Mouse (Mus musculus) brain, adult 2 months (tissue): Measurements from ENCODE around the gene Pdzrn4.
A peak's percentile ranks its signal among the peaks of the same experiment; 100 is the strongest.

ENCODE experiments used
- DNase-seq: peaks from one replicate; pipeline ENCODE4 v3.0.0; 2011; ENCODE audit warnings: low read depth, low spot score

Gene Pdzrn4

DNA sequence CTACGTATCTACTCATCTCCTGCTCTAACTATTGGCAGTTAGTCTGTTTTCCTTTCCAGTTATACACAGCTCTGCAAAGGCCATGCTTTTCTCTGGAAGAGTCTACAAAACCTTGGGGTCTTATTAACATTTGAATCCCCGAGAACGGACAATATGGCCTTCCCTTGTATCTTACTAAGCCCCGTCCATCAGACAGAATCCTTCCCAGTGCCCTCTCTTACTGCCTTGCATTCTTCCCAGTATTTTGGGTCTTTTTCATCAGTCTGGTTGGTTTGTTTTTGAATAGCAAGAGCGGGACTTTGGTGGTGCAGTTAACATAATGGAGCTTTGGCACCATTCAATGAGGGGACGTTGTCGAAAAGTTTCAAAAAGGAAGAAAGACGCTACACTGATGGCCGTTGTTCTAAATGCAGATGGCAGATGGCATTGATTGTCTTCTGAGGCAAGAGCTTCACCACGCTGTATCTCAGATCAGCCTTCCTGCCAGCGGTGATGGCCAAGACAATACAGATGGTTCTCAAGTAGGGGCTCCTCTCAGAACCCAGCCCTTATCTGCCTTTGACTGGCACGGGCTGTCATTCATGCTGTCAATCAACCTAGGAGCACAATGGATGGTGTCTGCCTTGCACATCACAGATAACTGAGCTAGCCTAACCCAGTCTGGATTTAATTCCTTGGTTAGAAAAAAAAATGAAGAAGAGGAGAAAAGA, 98.9 kb downstream of the Pdzrn4 start:
- DNase-seq = no peak

DNA sequence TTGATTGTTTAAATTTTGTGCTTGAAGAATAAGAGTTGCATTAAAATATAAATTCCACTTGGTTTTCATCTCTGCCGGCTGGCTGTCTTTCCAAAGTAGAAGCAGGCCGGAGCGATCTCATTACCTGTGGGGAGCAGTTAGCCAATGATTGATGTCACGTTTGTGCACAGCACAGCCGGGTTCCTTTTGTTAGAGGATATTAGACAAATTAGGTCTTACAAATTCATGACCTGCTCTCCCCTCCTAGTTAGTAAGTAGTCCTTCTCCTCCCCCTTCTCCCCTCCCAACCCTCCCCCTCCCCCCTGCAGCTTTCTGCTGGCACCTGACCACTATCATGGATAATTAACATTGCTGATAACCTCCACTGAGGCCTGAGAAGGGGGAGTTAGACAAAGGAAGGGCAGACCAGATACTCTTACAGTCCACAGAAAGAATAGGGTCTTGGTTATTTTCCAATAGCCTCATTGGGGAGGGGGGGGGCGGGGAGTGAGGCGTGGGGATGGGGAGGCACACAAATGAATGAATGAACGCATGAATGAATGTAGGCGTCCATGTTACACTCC, 103.7 kb downstream of the Pdzrn4 start:
- DNase-seq = no peak

DNA sequence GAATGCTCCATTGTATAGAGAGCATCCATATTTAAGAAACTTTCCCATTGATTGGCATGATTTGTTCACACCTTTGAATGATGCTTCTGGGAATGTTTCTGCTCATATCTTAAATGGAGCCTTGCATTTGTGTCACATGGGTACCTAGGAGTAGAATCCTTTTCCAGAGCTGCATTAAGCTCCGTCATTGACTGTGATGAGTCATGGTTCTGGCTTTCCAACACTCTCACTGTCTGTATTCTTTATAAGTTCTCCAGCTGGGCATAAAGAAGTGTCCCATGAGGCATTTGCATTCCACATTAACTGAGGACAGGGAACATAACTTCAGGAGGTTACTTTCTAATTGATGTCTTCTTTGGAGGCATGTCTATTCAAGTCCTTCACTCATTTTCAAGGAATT, 106.1 kb downstream of the Pdzrn4 start:
- peak; percentile 53 for DNase-seq

DNA sequence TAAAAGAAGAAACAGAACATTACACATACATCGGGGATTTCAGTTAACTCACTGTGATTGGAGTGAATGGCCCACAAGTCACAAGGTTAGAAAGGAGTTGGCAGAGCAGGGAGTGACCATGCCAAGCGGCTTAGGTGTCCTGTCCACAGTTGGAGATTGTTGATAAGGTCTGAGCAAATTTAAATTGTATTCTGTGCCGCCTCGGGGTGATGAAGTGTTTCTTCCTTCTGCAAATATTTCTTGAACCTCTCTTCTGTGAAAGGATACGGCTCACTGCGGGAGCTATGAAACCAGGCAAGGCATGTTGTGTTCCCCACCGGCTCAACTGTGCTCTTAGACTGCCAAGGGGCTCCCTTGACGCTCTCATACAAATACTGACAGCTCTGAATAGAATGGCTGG, 112.7 kb downstream of the Pdzrn4 start:
- DNase-seq = no peak

DNA sequence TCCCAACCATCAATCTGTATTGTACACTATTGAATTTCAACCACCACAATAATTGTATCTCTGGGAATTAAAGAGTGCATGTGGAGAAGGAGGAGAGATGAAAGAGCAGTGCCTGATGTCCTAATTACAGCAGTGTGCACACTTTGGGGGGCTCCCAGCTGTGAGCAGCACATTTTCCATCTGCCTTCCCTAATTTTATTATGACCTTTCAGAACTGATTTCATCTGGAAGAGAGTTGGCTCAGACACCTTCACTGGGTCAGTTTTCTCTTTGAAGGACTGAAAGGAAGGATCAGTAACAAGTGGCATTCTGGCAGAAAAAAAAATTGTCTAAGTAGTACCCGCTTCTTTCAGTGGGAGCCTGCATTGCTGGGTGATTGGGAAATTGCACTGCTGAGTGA, 119.0 kb downstream of the Pdzrn4 start:
- no peak for DNase-seq

DNA sequence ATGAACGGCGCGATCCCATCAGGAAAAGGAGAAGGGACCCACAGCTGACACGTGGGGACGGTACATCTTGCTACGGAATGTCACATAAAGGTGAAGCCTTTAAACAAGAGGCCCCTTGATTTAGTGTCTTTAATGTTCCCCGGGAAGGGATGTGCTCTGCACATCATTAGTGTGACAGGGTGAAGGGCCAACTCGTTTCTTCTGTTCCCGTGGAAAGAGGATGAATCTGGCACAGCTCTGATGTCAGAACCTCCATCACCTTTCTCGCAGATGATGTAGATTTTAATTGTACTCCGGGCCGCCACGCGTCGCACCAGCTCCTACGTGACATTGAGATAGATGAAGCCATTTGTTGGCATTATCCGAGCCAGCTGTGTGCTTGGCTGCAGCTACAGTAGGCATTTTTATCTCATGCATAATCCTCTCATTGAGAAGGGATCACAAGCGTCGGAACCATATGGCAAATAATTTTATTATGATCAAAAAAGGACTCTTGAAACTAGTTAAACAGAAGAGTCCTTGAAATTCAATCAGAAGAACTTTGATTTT, 124.1 kb downstream of the Pdzrn4 start:
- DNase-seq = peak; percentile 57

DNA sequence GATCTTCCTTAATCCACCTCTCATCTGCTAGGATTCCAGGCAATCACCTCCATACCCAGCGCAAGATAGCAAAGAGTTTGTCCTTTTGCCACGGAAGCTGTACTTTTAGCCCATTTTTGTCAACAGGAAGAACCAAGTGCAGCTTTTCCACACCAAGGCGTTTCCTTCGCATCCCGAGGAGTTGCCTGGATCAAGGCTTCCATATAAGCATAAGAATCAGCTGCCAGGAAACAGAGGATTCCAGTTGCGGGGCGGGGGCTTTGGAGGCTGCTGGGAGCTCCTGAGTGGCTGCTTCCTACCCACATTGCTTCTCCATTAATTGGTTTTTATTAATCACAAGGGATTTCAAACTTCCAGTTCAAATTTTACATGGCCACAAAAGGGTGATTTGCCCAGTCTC, 125.0 kb downstream of the Pdzrn4 start:
- DNase-seq = no peak

DNA sequence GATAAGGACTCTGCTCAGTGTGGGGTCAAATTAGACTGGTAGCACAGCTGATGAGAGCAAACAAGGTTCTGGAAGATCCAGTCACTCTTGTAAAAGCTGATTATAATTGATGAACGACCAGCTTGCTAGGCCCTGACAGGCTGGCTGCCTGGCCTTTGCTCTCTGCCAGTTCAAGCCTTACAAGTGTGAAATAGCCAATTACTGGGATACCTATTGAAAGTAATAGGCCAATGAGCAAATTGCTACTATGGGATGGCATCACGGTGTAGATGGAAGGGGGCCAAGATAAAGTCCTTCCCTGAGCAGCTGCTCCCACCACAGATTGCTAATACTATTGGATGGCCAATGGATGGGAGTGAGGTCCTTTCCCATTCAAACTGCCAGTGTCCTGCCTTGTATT, 128.2 kb downstream of the Pdzrn4 start:
- DNase-seq = no peak

DNA sequence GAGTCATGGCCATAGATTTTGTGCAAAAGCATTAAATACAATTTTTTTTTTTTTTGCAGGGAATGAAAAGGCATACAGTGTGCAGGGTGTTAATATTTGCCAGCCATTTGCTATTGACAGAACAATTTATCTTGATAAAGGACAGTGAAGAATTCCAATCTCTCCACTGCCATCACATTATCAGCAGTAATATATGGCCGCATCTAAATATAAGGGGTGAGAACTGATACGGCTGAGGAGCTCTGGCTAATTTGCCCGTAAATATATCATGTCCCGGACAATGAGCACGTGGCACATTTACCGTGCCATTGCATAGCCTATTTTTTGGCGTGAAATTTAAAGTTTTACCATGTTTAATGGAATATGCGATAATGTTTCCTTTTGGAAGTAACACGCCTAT, 128.7 kb downstream of the Pdzrn4 start:
- DNase-seq = no peak

DNA sequence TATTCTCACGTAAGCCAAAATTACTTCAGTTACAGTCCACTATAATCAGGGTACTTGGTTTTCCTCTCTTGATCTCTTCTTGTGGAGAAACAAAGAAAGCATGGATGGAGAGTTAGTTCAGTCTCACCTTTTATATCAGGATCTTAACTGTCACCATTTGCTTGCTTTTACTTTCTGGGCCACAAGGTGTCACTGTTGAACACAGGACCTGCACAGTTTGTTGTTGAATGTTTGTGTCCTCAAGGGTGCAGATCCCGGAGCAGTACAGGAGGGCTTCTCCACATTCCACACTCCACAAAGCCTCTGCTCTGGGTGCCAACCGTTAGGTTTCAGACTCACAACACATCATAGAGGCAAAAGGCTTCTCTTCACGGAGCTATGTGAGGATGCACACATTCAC, 130.1 kb downstream of the Pdzrn4 start:
- DNase-seq = no peak

DNA sequence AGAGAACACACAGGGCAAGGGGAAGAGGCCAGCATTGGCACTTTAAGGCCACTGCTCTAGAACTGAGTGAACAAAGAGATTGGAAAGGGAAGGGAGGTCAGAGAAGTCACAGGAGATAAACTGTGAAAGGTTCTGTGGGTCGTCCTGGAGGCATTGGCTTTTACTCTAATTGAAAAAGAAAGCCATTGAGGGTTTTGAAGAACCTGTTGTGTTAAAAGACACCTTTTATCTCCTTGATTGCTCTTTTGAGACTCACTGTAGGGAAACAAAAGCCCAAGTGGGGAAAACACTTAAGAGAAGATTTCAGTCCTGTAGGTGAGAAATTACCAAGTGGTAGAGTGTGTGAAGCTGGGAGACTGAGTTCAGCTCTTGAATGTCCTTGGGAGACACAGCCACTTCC, 146.6 kb downstream of the Pdzrn4 start:
- DNase-seq = no peak

DNA sequence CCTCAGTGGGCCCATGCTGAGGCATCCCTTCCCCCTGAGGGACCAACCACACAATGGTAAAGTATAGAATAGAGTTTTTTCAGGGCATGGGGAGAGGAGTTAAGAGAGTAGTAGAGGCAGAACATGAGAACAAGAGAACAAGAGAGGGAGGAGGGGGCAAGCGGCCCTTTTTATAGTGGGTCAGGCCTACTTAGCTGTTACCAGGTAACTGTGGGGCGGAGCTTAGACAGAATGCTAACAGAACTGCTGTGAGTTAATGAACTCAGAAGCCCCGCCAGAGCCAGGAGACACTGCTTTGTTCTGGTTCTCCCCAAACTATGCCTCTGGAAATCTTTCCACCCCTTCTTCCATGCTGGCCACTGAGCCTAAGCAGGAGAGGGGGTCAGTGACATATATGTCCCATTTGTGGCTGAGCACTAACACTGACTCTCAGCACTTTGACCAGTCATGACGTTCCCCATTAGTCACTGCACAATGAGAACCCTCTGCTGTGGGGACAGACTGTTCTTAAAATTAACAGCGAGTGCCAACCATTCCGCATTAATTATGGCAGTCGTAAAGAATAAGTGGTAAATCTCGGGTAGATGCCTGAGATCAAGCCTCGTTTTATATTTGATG, 150.7 kb downstream of the Pdzrn4 start:
- DNase-seq = no peak

DNA sequence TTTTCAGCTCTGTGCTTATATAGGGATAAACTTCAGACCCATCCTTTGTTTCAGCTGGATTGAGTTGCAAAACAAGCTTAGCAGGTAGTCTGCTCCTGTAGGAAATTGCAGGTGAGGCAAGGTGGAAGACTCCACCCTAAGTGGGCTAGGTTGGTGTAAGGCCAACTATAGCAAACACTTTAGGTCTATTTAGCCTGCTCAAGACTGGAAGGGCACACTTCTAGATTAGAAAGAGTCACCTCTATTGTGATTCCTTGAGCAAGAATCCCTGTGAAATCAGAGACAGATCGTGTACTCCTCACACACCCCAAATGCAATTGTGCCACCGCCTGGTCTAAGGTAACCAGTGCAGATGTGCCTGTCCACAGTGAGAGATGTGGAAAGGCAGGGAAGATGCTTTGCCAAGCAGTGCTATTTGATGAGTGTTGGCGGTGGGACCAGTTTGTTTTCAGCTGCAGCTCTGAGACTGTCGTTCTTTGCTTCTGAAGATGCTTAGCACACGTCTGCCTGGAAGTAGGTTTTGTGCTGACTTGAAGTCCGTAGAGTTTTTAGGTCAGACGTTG, 158.4 kb downstream of the Pdzrn4 start:
- DNase-seq = peak; percentile 36

DNA sequence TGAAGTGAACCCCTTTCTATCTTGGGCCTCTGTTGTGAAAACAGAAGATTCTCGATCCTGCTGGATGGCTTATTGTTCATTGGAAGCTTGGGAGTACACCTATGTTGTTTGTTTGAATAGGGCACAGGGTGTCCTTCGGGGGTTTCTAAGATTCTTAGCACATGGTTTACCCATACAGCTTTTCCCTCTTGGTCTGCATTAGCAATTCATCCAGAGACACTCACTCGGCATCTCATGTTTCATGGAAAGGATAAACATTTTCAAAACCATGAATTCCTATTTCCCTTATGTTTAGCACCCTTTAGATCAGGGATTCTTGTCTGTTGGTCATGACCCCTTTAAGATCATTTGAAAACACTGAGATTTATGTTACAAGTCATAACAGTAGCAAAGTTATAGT, 159.0 kb downstream of the Pdzrn4 start:
- no peak for DNase-seq

DNA sequence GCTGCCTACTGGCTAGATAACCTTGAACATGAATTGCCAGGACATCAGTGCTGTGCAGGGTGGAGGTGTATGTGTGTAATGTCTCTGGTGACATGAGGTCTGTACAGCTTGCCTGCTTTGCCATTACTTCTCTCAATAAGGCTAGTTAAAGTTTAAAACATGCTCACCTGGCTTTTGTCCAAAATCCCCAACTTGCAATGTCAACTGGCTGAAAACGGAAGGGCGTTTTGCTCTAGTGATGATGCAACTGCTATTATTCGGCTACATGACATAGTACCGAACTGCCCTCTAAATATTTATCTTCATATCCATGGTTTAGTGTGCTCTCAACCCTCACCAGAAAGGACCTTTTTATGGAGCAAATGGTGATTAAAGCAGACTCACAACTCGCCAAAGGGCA, 161.9 kb downstream of the Pdzrn4 start:
- DNase-seq = no peak

DNA sequence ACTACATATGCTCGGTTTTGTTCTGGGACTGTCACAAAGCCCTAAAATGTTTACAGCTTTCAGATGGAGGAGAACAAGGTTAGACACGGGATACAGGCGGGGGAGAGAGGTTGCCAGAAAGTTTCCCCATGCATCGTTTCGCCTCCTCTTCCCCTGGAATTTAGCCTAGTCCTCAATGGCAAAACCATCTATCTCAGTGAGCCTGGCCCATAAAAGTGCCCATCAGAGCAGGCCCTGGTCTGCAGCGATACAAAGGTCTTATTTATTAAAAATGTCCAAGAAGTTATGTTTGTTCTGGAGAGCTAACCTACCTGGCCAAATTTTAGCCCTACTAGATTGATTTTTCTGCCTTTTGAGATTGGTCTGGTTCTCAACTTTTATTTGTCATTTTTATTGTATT, 165.5 kb downstream of the Pdzrn4 start:
- DNase-seq = no peak

DNA sequence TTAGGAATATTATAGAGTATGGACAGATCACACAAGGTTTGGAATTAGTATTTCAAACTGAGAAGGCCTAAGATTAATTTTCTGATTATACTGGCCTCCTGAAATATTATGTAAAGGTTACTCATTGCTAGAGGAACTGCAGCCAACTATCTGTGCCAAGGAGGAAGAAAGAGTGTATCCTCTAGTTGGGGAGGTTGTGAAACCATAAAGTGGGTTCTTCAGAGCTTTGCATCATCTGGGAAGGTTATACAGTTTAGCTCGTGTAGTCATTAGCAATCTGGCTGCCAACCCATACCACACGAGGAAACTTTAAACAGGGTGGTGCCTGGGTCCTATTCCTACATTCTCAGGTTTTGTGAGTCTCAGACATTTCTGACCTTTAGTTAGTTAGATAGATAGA, 166.9 kb downstream of the Pdzrn4 start:
- no peak for DNase-seq

DNA sequence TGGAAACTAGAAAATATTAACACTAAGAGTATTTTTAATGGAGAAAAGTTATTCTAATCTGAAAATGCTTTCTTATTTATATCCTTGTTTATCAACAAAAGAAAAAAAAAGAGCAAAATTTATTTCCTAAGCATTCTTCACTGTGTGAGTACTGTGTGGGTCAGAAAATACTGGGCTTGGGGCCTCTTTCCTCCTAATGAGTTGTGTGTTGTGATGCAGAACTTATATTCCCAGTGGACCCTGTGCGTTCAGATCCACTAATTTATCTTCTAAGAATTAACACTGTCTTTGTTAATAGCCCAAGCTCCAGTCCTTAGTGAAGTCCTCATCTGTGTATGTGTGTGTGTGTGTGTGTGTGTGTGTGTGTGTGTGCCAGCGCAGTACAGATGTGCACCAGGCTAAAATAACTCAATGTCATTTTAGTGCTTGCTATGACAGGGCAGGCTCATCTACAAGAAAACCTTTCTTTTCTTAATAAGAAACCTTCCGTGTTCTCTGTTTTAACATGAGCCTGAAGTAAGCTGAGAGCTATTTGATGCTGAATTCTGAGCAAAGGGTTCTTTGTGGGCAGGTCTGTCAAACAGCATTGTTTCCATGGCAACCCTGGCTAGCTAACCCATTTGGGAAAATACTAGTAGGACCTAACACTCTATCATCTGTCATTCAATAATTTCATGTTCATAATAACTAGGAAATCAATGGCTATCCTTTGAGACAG, 174.0 kb downstream of the Pdzrn4 start:
- peak; percentile 80 for DNase-seq

DNA sequence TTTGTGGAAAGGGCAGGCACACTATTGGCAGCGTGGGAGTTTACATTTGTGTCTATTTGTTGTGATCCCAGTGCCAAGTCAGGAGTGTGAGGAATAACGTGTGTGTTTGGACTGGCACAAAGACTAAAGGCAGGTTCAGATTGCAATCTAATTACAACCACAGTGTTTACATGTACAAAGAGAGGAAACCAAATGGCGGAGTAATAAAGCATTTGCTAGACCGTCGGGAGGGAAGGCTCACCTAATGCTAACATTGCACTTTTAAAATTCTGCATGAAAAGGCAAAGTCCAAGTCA, 174.5 kb downstream of the Pdzrn4 start:
- no peak for DNase-seq

DNA sequence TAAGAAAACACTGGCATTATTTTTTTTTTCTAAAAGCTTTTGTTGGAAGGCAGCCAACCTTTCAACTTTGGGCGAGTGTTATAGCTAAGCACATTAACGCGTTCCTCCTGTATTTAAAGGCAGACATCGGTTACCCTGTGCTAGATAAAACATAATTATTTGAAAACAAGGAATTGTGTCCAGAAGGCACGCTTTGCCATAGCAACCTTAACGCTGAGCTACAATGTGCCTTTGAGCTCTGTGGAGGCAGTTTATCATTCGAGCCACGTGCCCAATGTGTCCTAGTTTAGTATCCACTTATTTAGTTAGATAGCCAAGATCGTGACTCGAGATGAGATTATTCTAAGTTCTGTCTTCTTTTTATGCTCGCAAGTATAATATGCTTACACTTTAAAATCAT, 180.8 kb downstream of the Pdzrn4 start:
- peak; percentile 77 for DNase-seq

DNA sequence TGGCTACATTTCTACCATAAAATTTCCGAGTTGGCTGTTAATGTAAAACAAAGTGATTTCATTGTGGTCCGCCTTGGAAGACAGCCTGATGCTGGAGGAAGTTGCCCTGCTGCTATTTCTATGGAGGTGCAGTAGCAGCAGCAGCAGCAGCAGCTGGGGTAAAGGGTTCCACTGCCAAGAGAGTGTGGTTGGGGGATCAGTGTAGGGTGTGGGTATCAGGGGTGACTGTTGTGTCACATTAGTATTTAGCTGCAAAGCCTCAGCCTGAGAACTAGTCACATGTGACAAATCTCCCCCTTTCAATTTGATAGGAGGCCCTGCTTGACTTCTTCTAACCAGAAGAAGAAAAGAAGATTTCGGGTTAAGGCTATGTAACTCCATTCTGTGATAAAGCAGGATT, 183.5 kb downstream of the Pdzrn4 start:
- DNase-seq = no peak

DNA sequence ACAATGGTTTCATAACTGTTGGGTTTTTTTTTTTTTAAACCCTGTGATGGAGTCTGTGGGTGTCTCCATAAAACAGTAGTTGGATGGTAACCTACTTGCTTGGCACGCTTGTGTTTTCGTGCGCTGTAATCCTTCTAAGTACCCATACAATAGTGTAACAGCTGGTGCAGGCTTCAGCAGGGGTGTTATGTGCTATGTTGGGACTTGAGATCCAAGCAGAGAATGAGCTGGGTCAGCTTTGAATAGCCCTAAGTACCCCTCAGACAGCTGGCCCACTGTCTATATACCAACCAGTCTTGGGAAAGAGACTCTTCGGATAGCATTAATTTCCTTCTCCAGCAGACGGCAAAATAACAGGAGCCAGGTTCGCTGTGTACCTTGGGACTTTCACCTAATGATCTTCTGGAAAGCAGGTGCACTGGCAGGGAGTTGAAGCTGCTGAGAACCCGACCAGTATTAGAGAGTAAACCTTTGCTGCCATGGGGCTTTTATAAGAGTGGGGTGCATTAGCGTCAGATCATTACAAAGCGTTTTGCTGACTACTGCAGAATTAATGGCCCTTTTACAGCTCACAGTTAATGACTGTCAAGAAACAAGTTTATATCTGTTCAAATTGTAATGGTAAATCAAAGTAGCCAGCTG, 184.2 kb downstream of the Pdzrn4 start:
- DNase-seq = peak; percentile 79
